Mouse (Mus musculus) mouse trophoblast stem cell (cell line): ENCODE results near the gene Ctdspl.

Source experiments
- in situ Hi-C, 2 experiments: fragments of 300-500 bp; cut with MseI, MboI; formaldehyde crosslinking; loops; 2 replicates in 1 of 2; 3 replicates in 1 of 2; pipeline ENCODE4 v1.15.1; 2025

Ctdspl gene

GRCm38 (mm10) chr9:119053964-119054576 is 127.8 kb downstream of the Ctdspl start:
- in situ Hi-C loops = no loop called here

- in situ Hi-C loops = no loop called here
Measured at GRCm38 (mm10) chr9:119055336-119055735, 129.1 kb downstream of the Ctdspl start.

GRCm38 (mm10) chr9:119058245-119058644 is 132.0 kb downstream of the Ctdspl start:
- in situ Hi-C loops = no loop called here

- in situ Hi-C loops = loop anchor here in 1 of 2 experiments (10.0 kb wide), 1 partner anchor 136 kb away; the partner anchor contains the start of gene Ctdspl
Measured at GRCm38 (mm10) chr9:119060701-119061100, 134.4 kb downstream of the Ctdspl start.

- in situ Hi-C loops = loop anchor here in 1 of 2 experiments (10.0 kb wide), 1 partner anchor 138 kb away; the partner anchor contains the start of gene Ctdspl
Measured at GRCm38 (mm10) chr9:119063036-119063644, 136.9 kb downstream of the Ctdspl start.

- in situ Hi-C loops = loop anchor here in 1 of 2 experiments (10.0 kb wide), 1 partner anchor 139 kb away; the partner anchor contains the start of gene Ctdspl
Measured at GRCm38 (mm10) chr9:119064296-119064695, 138.0 kb downstream of the Ctdspl start.

DNA sequence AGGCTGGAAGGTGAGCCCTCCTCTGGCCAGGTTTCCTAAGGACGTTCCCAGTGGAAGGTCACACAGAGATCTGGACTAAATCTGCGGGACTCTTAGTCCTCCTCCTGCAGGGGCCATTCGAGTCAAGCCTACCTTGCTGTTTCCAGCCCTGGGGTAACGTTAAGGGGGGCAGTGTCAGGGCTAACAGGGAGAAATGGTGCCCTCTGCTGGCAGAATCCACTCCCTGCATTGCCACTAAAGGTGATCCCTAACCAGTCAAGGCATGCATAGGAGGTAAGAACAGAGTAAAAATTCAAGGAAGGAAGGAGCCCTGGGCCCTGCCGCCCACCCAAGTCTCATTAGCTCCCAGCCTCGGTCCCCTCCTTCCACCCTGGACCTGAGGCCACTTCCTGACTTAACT is 141.3 kb downstream of the Ctdspl start:
- in situ Hi-C loops = loop anchor here in 1 of 2 experiments (10.0 kb wide), 1 partner anchor 143 kb away; the partner anchor contains the start of gene Ctdspl

DNA sequence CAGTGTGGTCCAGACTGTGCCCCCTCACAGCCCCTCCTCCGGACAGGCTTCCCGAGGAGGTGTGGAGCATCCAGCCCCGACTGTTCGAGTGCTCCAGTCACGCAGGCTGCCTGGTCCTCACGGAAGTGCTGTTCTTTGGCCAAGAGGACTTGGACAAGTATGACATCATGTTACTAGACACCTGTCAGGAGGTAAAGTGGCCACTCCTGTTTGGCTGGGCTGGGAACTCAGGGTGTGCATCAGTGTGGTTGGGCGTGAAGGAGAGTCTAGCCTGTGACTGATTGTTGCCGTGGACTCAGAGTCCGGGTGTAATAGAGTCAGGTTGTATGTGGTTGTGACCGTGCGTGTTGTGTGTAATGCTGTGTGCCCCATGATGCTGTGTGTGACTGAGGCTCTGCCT is 142.0 kb downstream of the Ctdspl start:
- in situ Hi-C loops = loop anchor here in 1 of 2 experiments (10.0 kb wide), 1 partner anchor 143 kb away; the partner anchor contains the start of gene Ctdspl

GRCm38 (mm10) chr9:119070173-119070825 is 144.0 kb downstream of the Ctdspl start:
- in situ Hi-C loops = no loop called here

- in situ Hi-C loops = no loop called here
Measured at GRCm38 (mm10) chr9:119071786-119072185, 145.5 kb downstream of the Ctdspl start.

GRCm38 (mm10) chr9:119073184-119073895 is 147.1 kb downstream of the Ctdspl start:
- in situ Hi-C loops = no loop called here

DNA sequence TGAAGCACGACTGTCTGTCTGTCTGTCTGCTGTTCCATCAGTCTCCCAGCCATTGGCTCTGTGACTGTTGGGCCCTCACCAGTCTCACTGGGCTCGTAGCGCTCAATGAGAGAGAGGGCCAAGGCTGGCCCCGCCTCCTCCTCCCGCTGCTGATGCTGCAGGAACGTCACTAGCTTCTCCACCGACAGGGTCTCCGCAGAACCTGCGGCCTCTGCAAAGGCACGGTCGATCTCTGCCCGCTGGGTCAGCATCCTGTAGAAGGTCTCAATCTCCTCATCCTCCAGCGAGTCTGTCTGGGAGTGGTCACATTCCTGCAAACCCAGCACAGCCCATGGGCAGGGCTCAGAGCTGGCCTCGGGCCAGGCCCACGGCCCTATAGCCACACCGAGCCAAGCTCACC is 149.4 kb downstream of the Ctdspl start:
- in situ Hi-C loops = no loop called here

DNA sequence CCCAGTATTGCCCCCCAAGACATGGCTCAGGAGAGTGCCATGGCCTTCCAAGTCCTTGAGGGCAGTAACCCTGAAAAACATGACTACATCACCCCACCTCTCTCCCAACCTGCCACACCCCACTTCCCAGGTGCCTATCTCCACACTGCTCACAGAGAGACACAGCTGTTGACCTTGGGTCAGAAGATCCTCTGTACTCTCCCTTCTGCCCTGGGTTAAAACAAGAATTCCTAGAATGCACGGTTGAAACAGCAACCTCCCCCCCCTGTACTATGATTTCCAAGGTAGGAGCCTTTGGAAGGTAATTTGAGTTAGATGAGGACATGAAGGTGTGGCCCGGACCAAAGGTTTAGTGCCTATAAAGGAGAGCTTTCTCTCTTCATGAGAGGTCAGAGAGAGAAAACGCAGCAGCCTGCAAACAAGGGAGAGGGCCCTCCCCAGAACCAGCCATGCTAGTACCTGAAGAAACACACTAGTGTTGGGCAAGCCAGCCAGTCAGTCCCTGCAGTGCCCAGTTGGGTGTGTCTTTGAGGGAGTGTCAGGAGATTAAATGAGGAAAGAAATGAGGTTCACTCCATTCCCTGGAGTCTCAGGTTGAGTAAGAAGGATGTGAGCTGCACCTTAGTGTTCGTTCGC is 153.9 kb downstream of the Ctdspl start:
- in situ Hi-C loops = no loop called here

DNA sequence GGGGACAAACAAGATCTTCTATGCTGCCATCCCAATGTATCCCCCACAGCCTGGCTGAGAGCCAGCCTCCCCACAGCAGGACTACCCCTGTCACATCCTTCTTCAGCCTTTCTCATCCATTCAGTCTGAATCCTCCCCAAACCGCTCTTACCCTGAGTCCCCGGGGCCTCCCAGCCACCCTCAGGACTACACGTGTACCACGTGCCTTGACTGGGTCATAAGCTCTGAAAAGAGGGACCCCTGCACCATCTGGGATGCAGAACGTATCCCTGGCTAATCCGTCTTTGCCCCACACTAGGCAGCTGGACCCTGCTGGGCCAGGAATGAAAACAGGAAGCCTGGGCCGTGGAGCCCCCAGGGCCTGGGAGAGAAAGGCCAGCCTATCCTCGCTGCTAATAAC is 155.8 kb downstream of the Ctdspl start:
- in situ Hi-C loops = no loop called here

- in situ Hi-C loops = no loop called here
Measured at GRCm38 (mm10) chr9:119082656-119083430, 156.6 kb downstream of the Ctdspl start.

DNA sequence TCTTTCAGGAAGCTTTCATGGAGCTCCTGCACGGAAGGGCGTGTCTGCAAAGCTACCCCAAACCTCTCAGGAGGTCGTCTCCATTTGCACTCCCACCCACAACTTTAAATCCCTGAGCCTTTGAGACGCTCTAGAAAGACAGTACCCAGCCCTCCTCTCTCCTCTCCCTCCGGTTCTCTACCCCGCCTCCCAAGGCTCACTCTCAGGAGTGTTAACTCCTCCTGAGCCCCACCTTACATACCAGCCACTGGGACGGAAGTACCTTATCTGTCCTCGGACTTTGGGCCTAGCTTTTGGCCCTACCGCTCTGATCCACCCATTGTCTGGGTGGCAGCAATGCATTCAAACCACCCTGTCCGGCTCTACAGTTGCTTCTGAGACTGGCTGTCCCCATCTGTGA is 157.7 kb downstream of the Ctdspl start:
- in situ Hi-C loops = no loop called here

DNA sequence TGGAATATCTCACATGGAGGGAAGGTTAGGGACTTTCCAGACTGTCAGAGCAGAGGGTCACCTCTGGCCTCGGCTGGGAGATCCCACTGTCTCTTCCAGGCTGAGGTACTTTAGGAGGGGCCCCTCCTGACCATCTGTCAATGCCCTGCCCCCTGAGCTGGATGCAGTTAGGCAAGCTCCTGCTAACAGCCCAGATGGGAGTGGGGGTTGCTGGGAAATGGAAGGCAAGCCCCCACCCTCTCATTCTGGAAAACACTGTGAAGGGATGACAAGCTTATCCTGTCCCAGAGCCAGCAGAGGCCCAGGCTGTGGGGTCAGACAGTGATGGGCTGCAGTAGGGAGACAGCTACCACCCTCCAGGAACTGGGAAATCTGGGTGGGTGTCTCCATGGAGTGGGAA is 160.2 kb downstream of the Ctdspl start:
- in situ Hi-C loops = no loop called here

DNA sequence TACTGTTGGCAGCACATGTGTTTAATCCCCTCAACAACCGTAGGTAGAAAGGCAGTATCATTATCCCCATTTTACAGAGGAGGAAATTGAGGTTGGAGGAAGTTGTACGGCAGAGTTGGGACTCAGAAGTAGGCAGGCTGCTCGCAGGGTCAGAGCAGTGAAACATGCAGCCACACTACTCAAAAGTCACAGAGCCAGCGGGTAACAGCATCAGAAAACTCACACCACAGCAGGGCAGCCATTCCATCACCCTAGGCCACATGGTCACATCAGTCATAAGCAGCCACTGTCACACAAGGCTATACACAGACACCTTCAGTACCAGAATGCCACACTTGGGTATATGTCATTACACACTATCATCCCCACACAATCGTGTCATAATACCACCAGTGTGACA is 161.1 kb downstream of the Ctdspl start:
- in situ Hi-C loops = no loop called here

DNA sequence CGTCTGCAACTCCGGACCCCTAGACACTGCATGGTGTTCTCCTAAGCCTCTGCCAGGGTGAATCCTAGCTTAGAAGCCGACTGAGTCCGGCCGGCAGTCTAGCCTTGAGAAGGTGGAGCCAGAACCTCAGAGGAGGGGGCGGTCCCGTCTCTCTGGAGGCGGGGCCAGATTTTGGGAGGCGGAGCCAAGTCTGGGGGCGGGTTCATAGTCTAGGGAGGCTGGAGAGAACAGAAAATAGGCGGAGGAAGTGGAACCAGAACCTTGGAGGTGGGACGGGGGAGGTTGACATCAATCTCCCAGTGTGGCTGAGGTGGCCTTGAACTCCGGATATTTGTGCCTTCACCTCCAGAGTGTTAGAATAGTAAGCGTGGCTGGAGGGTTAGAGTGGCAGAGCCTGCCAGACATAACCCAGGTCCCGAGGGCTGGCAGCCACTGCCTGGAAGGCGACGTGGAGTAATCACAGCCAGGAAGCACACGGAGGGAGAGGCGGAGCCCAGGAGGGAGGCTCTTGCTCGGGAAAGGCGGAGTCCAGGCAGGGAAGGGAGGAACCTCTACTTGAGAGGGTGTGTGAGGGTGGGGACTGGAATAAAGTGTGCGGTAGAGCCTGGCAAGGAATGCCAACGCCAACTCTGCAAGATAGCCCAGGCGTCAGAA is 162.0 kb downstream of the Ctdspl start:
- in situ Hi-C loops = no loop called here

DNA sequence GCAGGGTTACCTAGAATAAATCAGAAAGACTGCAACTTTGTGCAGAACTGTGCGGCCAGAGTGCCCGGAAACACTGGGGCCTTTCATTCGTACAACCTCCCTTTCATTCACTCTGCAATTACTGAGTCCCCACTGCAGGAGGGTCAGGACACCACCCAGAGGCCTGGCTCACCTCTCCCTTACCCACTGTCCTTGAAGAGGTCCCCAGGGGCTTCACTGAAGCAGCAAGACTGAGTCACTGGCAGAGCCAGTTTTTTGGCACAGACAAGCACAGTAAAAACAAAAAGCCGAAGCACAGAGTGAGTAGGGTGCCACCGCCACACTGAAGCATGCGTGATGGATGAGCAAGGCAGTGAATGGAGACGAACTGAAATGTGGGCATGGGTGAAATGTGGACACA is 163.2 kb downstream of the Ctdspl start:
- in situ Hi-C loops = no loop called here
